In genomic region chr13:113022467-113022866, GRCm38 (mm10) we compare ENCODE assay signal across 25 mouse cellular contexts. TPM values are rescaled to one million over a fixed set of nuclear protein-coding genes. Genes with fewer than 3 reads are reported as not detected.
DNase-seq lines count a peak whose midpoint lies in the region; ATAC-seq lines count a peak whose summit lies in the region.
"Had no signal": no experiment of that assay in that cellular context is flagged by ENCODE, and none has a peak within 500 bp of the region (broad histone marks: within the 10 kb centered on the region; RNA-seq: fewer than 3 reads in every experiment).

No protein-coding gene starts in this region.

- H3K4me3 ChIP-seq in heart, embryonic 10.5 days, result no peak overlapping the region
- no peak overlapping the region for H3K4me3 ChIP-seq in lung, embryonic 15.5 days
- H3K4me3 ChIP-seq in intestine, embryonic 16.5 days (ENCODE audit: low read length), result no peak overlapping the region
- no peak overlapping the region for H3K4me3 ChIP-seq in midbrain, embryonic 14.5 days (replicated peaks; ENCODE audit: low read depth, low read length)
- H3K4me3 ChIP-seq: embryonic facial prominence, embryonic 15.5 days; erythroblast, embryonic 14.5 days; forebrain, embryonic 10.5 days; gastrocnemius, adult 2 months; heart, embryonic 15.5 days; hindbrain, embryonic 10.5 days had no signal

- DNase-seq in heart, embryonic 10.5 days (ENCODE audit: low spot score), result peak; percentile 60
- DNase-seq in heart, adult 9 months (ENCODE audit: low spot score in 2 of 2), result no peak
- no peak for DNase-seq in lung, postnatal 36 days
- DNase-seq in midbrain, embryonic 14.5 days, result no peak
- DNase-seq: adrenal gland, adult 8-10 months; cerebellum, adult 11 months; cerebellum, adult 8-10 months; cerebellum, postnatal 14 days; embryo, embryonic 11 days; gastrocnemius, adult 2 months; gastrocnemius, postnatal 25 days; heart, postnatal 14 days had no signal

- no peaks in the 10 kb centered on the region for H3K36me3 ChIP-seq in heart, embryonic 10.5 days
- H3K36me3 ChIP-seq in lung, embryonic 15.5 days, result no peaks in the 10 kb centered on the region
- H3K36me3 ChIP-seq in intestine, embryonic 16.5 days (ENCODE audit: control insufficient read depth, insufficient read depth, low read length), result no peaks in the 10 kb centered on the region
- no peaks in the 10 kb centered on the region for H3K36me3 ChIP-seq in midbrain, embryonic 14.5 days (ENCODE audit: control insufficient read depth, insufficient read depth, low read length)
- H3K36me3 ChIP-seq: embryonic facial prominence, embryonic 15.5 days; forebrain, embryonic 10.5 days; G1E; heart, embryonic 15.5 days; hindbrain, embryonic 10.5 days had no signal

- ATAC-seq in lung, embryonic 15.5 days (ENCODE audit: borderline replicate concordance, extremely low read depth, low FRiP score, low TSS enrichment), result no peak
- peak; percentile 59 for ATAC-seq in CD4-positive, CD25-positive, alpha-beta regulatory T cell, adult 4 months
- peak; percentile 56 for ATAC-seq in intestine, embryonic 16.5 days
- ATAC-seq in midbrain, embryonic 14.5 days (ENCODE audit: low FRiP score, low TSS enrichment), result no peak
- ATAC-seq: forebrain, embryonic 14.5 days had no signal

- no peaks in the 10 kb centered on the region for H3K4me1 ChIP-seq in heart, embryonic 10.5 days
- H3K4me1 ChIP-seq in lung, embryonic 15.5 days, result 0 out of 2 replicates have a peak, but pooled peaks cover 4% of the 10 kb centered on the region
- 0 out of 2 replicates have a peak, but pooled peaks cover 4% of the 10 kb centered on the region for H3K4me1 ChIP-seq in intestine, embryonic 16.5 days (ENCODE audit: control insufficient read depth, insufficient read depth, low read length)
- no peaks in the 10 kb centered on the region for H3K4me1 ChIP-seq in midbrain, embryonic 14.5 days (ENCODE audit: control insufficient read depth, insufficient read depth, low read length)
- H3K4me1 ChIP-seq: embryonic facial prominence, embryonic 15.5 days; heart, embryonic 15.5 days; hindbrain, embryonic 10.5 days had no signal

- 81% methylated on average over 8 of the region's 8 CpGs for WGBS in heart, embryonic 10.5 days
- 67% methylated on average over 8 of the region's 8 CpGs for WGBS in lung, embryonic 15.5 days
- WGBS in intestine, embryonic 16.5 days, result 73% methylated on average over 8 of the region's 8 CpGs
- WGBS in midbrain, embryonic 14.5 days, result 77% methylated on average over 8 of the region's 8 CpGs

- no peak overlapping the region for H3K27ac ChIP-seq in heart, embryonic 10.5 days
- H3K27ac ChIP-seq in lung, embryonic 15.5 days, result peak overlapping the region; percentile 29
- no peak overlapping the region for H3K27ac ChIP-seq in intestine, embryonic 16.5 days (ENCODE audit: low read length)
- no peak overlapping the region for H3K27ac ChIP-seq in midbrain, embryonic 14.5 days (replicated peaks; ENCODE audit: low read depth, low read length)
- H3K27ac ChIP-seq: embryonic facial prominence, embryonic 15.5 days; forebrain, embryonic 10.5 days; gastrocnemius, adult 2 months; heart, embryonic 15.5 days; hindbrain, embryonic 10.5 days; hindbrain, embryonic 14.5 days had no signal

- no peak overlapping the region for H3K4me2 ChIP-seq in lung, embryonic 15.5 days
- H3K4me2 ChIP-seq in intestine, embryonic 16.5 days (ENCODE audit: low read depth, low read length), result no peak overlapping the region
- H3K4me2 ChIP-seq in midbrain, embryonic 14.5 days (ENCODE audit: low read length), result no peak overlapping the region
- H3K4me2 ChIP-seq: embryonic facial prominence, embryonic 15.5 days; heart, embryonic 11.5 days; heart, embryonic 15.5 days; hindbrain, embryonic 14.5 days had no signal

- H3K9me3 ChIP-seq in heart, embryonic 10.5 days, result no peaks in the 10 kb centered on the region
- H3K9me3 ChIP-seq in lung, embryonic 15.5 days, result no peaks in the 10 kb centered on the region
- no peaks in the 10 kb centered on the region for H3K9me3 ChIP-seq in intestine, embryonic 16.5 days (ENCODE audit: control insufficient read depth, low read length)
- H3K9me3 ChIP-seq in midbrain, embryonic 14.5 days (ENCODE audit: control insufficient read depth, low read length), result no peaks in the 10 kb centered on the region
- H3K9me3 ChIP-seq: embryonic facial prominence, embryonic 15.5 days; forebrain, embryonic 10.5 days; G1E; heart, embryonic 15.5 days; hindbrain, embryonic 10.5 days had no signal

- no peak overlapping the region for H3K9ac ChIP-seq in lung, embryonic 15.5 days
- no peak overlapping the region for H3K9ac ChIP-seq in intestine, embryonic 16.5 days (ENCODE audit: low read depth, low read length)
- no peak overlapping the region for H3K9ac ChIP-seq in midbrain, embryonic 14.5 days (replicated peaks; ENCODE audit: low read length)
- H3K9ac ChIP-seq: embryonic facial prominence, embryonic 15.5 days; heart, embryonic 15.5 days; hindbrain, embryonic 14.5 days had no signal

- 0 out of 2 replicates have a peak, but pooled peaks cover 4% of the 10 kb centered on the region for H3K27me3 ChIP-seq in heart, embryonic 10.5 days (ENCODE audit: insufficient read depth, poor library complexity, severe bottlenecking)
- H3K27me3 ChIP-seq in lung, embryonic 15.5 days, result no peaks in the 10 kb centered on the region
- H3K27me3 ChIP-seq in intestine, embryonic 16.5 days (replicated peaks; ENCODE audit: control insufficient read depth, insufficient read depth, low read length), result no peaks in the 10 kb centered on the region
- no peaks in the 10 kb centered on the region for H3K27me3 ChIP-seq in midbrain, embryonic 14.5 days (ENCODE audit: control insufficient read depth, insufficient read depth, low read length)
- H3K27me3 ChIP-seq: embryonic facial prominence, embryonic 15.5 days had no signal

RNA-seq across cellular contexts. Expression of gene Cdc20b, which starts 12.4 kb away (rescaled TPM):
- polyA plus RNA-seq in heart, embryonic 10.5 days (2016; fragmentation: Nextera tagmentation; extraction: Ambion mirVana), result not detected in 2 replicates
- 2.1 and 2.8 TPM in 2 replicates for polyA plus RNA-seq in lung, embryonic 15.5 days (2015; fragmentation: Nextera tagmentation; extraction: Ambion mirVana)
- polyA plus RNA-seq in CD4-positive, CD25-positive, alpha-beta regulatory T cell, adult 4 months (2017; shearing (Covaris generic)), result not detected
- polyA plus RNA-seq in intestine, embryonic 16.5 days (2015; fragmentation: Nextera tagmentation; extraction: Ambion mirVana), result not detected in 2 replicates
- polyA plus RNA-seq in midbrain, embryonic 14.5 days (2014; fragmentation: Nextera tagmentation; extraction: Ambion mirVana), result 0.13 and 0.75 TPM in 2 replicates
- polyA plus RNA-seq: embryonic facial prominence, embryonic 11.5 days; erythroblast, embryonic 14.5 days; G1E had no signal

RNA-seq across cellular contexts. Expression of gene Gpx8, which starts 23.7 kb away (rescaled TPM):
- polyA plus RNA-seq in heart, embryonic 10.5 days (2016; fragmentation: Nextera tagmentation; extraction: Ambion mirVana), result 124 and 134 TPM in 2 replicates
- polyA plus RNA-seq in lung, embryonic 15.5 days (2015; fragmentation: Nextera tagmentation; extraction: Ambion mirVana), result 175 TPM in 2 replicates
- polyA plus RNA-seq in CD4-positive, CD25-positive, alpha-beta regulatory T cell, adult 4 months (2017; shearing (Covaris generic)), result not detected
- 80.4 and 91.0 TPM in 2 replicates for polyA plus RNA-seq in intestine, embryonic 16.5 days (2015; fragmentation: Nextera tagmentation; extraction: Ambion mirVana)
- 35.3 and 53.0 TPM in 2 replicates for polyA plus RNA-seq in midbrain, embryonic 14.5 days (2014; fragmentation: Nextera tagmentation; extraction: Ambion mirVana)
- polyA plus RNA-seq: erythroblast, embryonic 14.5 days; G1E had no signal

RNA-seq across cellular contexts. Expression of gene Mcidas, which starts 28.8 kb away (rescaled TPM):
- 0.13 TPM in 1 of 2 replicates, not detected in the other for polyA plus RNA-seq in heart, embryonic 10.5 days (2016; fragmentation: Nextera tagmentation; extraction: Ambion mirVana)
- polyA plus RNA-seq in lung, embryonic 15.5 days (2015; fragmentation: Nextera tagmentation; extraction: Ambion mirVana), result 6.3 and 6.9 TPM in 2 replicates
- polyA plus RNA-seq in CD4-positive, CD25-positive, alpha-beta regulatory T cell, adult 4 months (2017; shearing (Covaris generic)), result under 1 TPM in 1 of 2 experiments, not detected in 1; 0.13 TPM
- 0.05 TPM in 1 of 2 replicates, not detected in the other for polyA plus RNA-seq in intestine, embryonic 16.5 days (2015; fragmentation: Nextera tagmentation; extraction: Ambion mirVana)
- 0.22 and 0.27 TPM in 2 replicates for polyA plus RNA-seq in midbrain, embryonic 14.5 days (2014; fragmentation: Nextera tagmentation; extraction: Ambion mirVana)
- polyA plus RNA-seq: embryonic facial prominence, embryonic 11.5 days; erythroblast, embryonic 14.5 days; G1E; heart, embryonic 11.5 days had no signal

RNA-seq across cellular contexts. Expression of gene Ccno, which starts 34.9 kb away (rescaled TPM):
- polyA plus RNA-seq in heart, embryonic 10.5 days (2016; fragmentation: Nextera tagmentation; extraction: Ambion mirVana), result 0.10 TPM in 1 of 2 replicates, not detected in the other
- 12.3 and 13.5 TPM in 2 replicates for polyA plus RNA-seq in lung, embryonic 15.5 days (2015; fragmentation: Nextera tagmentation; extraction: Ambion mirVana)
- polyA plus RNA-seq in CD4-positive, CD25-positive, alpha-beta regulatory T cell, adult 4 months (2017; shearing (Covaris generic)), result not detected
- 0.13 and 0.32 TPM in 2 replicates for polyA plus RNA-seq in intestine, embryonic 16.5 days (2015; fragmentation: Nextera tagmentation; extraction: Ambion mirVana)
- polyA plus RNA-seq in midbrain, embryonic 14.5 days (2014; fragmentation: Nextera tagmentation; extraction: Ambion mirVana), result 0.57 and 0.58 TPM in 2 replicates
- polyA plus RNA-seq: erythroblast, embryonic 14.5 days; G1E had no signal

Comparison
In these comparisons a context has a peak if more than half of its experiments do, and no peak if none do; other contexts are left out.
1. ATAC-seq: peak in CD4-positive, CD25-positive, alpha-beta regulatory T cell, adult 4 months (single experiment) and intestine, embryonic 16.5 days (single experiment); none in lung, embryonic 15.5 days (single experiment) and midbrain, embryonic 14.5 days (single experiment).
2. RNA of gene Gpx8, which starts 23.7 kb away (polyA plus RNA-seq): 175 TPM in lung, embryonic 15.5 days, 124 to 134 TPM in heart, embryonic 10.5 days, 80.4 to 91.0 TPM in intestine, embryonic 16.5 days and 35.3 to 53.0 TPM in midbrain, embryonic 14.5 days; not detected in CD4-positive, CD25-positive, alpha-beta regulatory T cell, adult 4 months; every median in the first group is over 10 times any median in the second.